22 mouse cellular contexts compared by ENCODE assay signal in genomic region chr19:38589466-38589865, GRCm38 (mm10).
A peak's percentile ranks its signal among the peaks of the same experiment; 100 is the strongest.
DNase-seq lines count a peak whose midpoint lies in the region; ATAC-seq and TF ChIP-seq lines count a peak whose summit lies in the region.
"Had no signal": no experiment of that assay in that cellular context is flagged by ENCODE, and none has a peak within 500 bp of the region (broad histone marks: within the 10 kb centered on the region; RNA-seq: fewer than 3 reads in every experiment).

No protein-coding gene starts in this region.

- no peak for TF ChIP-seq CTCF in kidney, postnatal 0 days (IDR thresholded peaks at IDR 0.05; ENCODE audit: low read depth)

- no peak overlapping the region for H3K9ac ChIP-seq in kidney, postnatal 0 days (ENCODE audit: low read depth, low read length)
- H3K9ac ChIP-seq: forebrain, embryonic 13.5 days; heart, embryonic 13.5 days; hindbrain, embryonic 12.5 days; hindbrain, embryonic 15.5 days had no signal

- H3K27me3 ChIP-seq in kidney, postnatal 0 days (ENCODE audit: insufficient read depth, low read length), result no peaks in the 10 kb centered on the region
- H3K27me3 ChIP-seq: forebrain, embryonic 13.5 days; heart, embryonic 13.5 days; hindbrain, embryonic 12.5 days; hindbrain, embryonic 15.5 days had no signal

- no peaks in the 10 kb centered on the region for H3K9me3 ChIP-seq in kidney, postnatal 0 days (replicated peaks; ENCODE audit: low read length)
- H3K9me3 ChIP-seq: forebrain, embryonic 10.5 days; forebrain, embryonic 13.5 days; heart, embryonic 10.5 days; heart, embryonic 13.5 days; hindbrain, embryonic 12.5 days; hindbrain, embryonic 15.5 days had no signal

- no peak overlapping the region for H3K4me2 ChIP-seq in kidney, postnatal 0 days (ENCODE audit: low read length)
- H3K4me2 ChIP-seq: forebrain, embryonic 13.5 days; heart, embryonic 13.5 days; hindbrain, embryonic 12.5 days; hindbrain, embryonic 15.5 days had no signal

- WGBS in kidney, postnatal 0 days, result 37% methylated on average over 5 of the region's 5 CpGs

- H3K36me3 ChIP-seq in kidney, postnatal 0 days (ENCODE audit: insufficient read depth, low read length), result no peaks in the 10 kb centered on the region
- H3K36me3 ChIP-seq: forebrain, embryonic 10.5 days; heart, embryonic 10.5 days; heart, embryonic 13.5 days; hindbrain, embryonic 12.5 days; hindbrain, embryonic 15.5 days had no signal

- no peak overlapping the region for H3K27ac ChIP-seq in kidney, postnatal 0 days
- H3K27ac ChIP-seq: forebrain, embryonic 10.5 days; forebrain, embryonic 13.5 days; heart, embryonic 10.5 days; heart, embryonic 13.5 days; hindbrain, embryonic 12.5 days; hindbrain, embryonic 15.5 days had no signal

- H3K4me3 ChIP-seq in kidney, postnatal 0 days (replicated peaks; ENCODE audit: low read depth, low read length), result no peak overlapping the region
- H3K4me3 ChIP-seq: forebrain, embryonic 10.5 days; forebrain, embryonic 13.5 days; heart, embryonic 10.5 days; heart, embryonic 13.5 days; hindbrain, embryonic 12.5 days; hindbrain, embryonic 15.5 days had no signal

- ATAC-seq in kidney, postnatal 0 days (replicated peaks; ENCODE audit: low FRiP score, low read depth), result peak; percentile 66; the same call in 1 of the 2 replicates
- no peak for ATAC-seq in inflammation-experienced regulatory T-cells, adult 6 months
- ATAC-seq in megakaryocyte-erythroid progenitor cell, adult 5-6 weeks (replicated peaks; ENCODE audit: low FRiP score, low TSS enrichment, poor library complexity, severe bottlenecking), result no peak
- ATAC-seq: CD4-positive, CD25-positive, alpha-beta regulatory T cell, adult 4 months; forebrain, embryonic 13.5 days; forebrain, embryonic 16.5 days had no signal

- H3K4me1 ChIP-seq in kidney, postnatal 0 days (replicated peaks; ENCODE audit: insufficient read depth, low read length), result 0 out of 2 replicates have a peak, but pooled peaks cover 5% of the 10 kb centered on the region

- peak; percentile 13 for DNase-seq in kidney, adult 11 months
- no peak for DNase-seq in kidney, postnatal 10 days
- peak; percentile 54 for DNase-seq in kidney, adult 9 months
- no peak for DNase-seq in kidney, postnatal 14 days
- peak; percentile 28 for DNase-seq in kidney, postnatal 0 days (ENCODE audit: low spot score)
- DNase-seq in yolk sac, embryonic 10.5 days (ENCODE audit: low spot score), result peak; percentile 16
- DNase-seq: cerebellum, adult 11 months; cerebellum, adult 2 months; cerebellum, adult 9-11 months; cerebellum, postnatal 25 days; gastrocnemius, postnatal 14 days; heart, adult 18-20 months had no signal

Comparison
In these comparisons a context has a peak if more than half of its experiments do, and no peak if none do; other contexts are left out.
1. DNase-seq: peak in kidney, adult 11 months (single experiment), kidney, adult 9 months (single experiment), kidney, postnatal 0 days (single experiment) and yolk sac, embryonic 10.5 days (single experiment); none in kidney, postnatal 10 days (single experiment) and kidney, postnatal 14 days (single experiment).